Mouse (Mus musculus) hindbrain, embryonic 13.5 days (tissue): ENCODE measurements around the gene Rps27a. TPM values are rescaled to one million over a fixed set of nuclear protein-coding genes. Genes with fewer than 3 reads are reported as not detected.
A peak's percentile ranks its signal among the peaks of the same experiment; 100 is the strongest.

ENCODE experiments used
- ATAC-seq: fragments of 200-750 bp; cut with Nextera tagmentation; 2 replicates; pipeline ENCODE4 v1.8.0; 2017; ENCODE audit warnings: moderate TSS enrichment; ENCODE audit not compliant: low FRiP score
- H3K27ac ChIP-seq: fragments of 300-500 bp; sonication (generic); 2 replicates; pipeline ENCODE4 v1.5.1; 2015; ENCODE audit warnings: inconsistent platforms, mild to moderate bottlenecking, moderate library complexity
- H3K27me3 ChIP-seq: fragments of 300-500 bp; sonication (generic); 2 replicates; pipeline ENCODE4 v1.6.1; 2015; ENCODE audit warnings: mild to moderate bottlenecking, inconsistent platforms
- H3K36me3 ChIP-seq: fragments of 300-500 bp; sonication (generic); 2 replicates; pipeline ENCODE4 v1.6.1; 2015; ENCODE audit warnings: mild to moderate bottlenecking, inconsistent platforms
- H3K4me1 ChIP-seq: fragments of 300-500 bp; sonication (generic); replicated peaks from 2 replicates; pipeline ENCODE4 v1.6.1; 2015; ENCODE audit warnings: inconsistent platforms
- H3K4me2 ChIP-seq: fragments of 300-500 bp; sonication (generic); 2 replicates; pipeline ENCODE4 v1.6.1; 2015; ENCODE audit warnings: inconsistent platforms, mild to moderate bottlenecking, moderate library complexity
- H3K4me3 ChIP-seq: fragments of 300-500 bp; sonication (generic); 2 replicates; pipeline ENCODE4 v1.5.1; 2015; ENCODE audit warnings: mild to moderate bottlenecking, inconsistent platforms
- H3K9ac ChIP-seq: fragments of 300-500 bp; sonication (generic); 2 replicates; pipeline ENCODE4 v1.6.1; 2015; ENCODE audit warnings: mild to moderate bottlenecking, inconsistent platforms
- H3K9me3 ChIP-seq: fragments of 300-500 bp; sonication (generic); 2 replicates; pipeline ENCODE4 v1.6.1; 2016; ENCODE audit warnings: inconsistent platforms
- WGBS: fragments of 180-500 bp; shearing (Covaris S2); methylation state at CpG from one replicate; pipeline ENCODE4 v1.1.7; 2015; 5-methylcytosine and 5-hydroxymethylcytosine counted together
- polyA plus RNA-seq: library from polyadenylated mRNA; unstranded; fragments of >200 nt; fragmentation: Nextera tagmentation; extraction: Ambion mirVana; gene quantifications from 2 replicates; pipeline ENCODE4 v1.2.1, GENCODE M21; 2015

The Rps27a gene
- 682 and 707 TPM in 2 replicates for polyA plus RNA-seq

DNA sequence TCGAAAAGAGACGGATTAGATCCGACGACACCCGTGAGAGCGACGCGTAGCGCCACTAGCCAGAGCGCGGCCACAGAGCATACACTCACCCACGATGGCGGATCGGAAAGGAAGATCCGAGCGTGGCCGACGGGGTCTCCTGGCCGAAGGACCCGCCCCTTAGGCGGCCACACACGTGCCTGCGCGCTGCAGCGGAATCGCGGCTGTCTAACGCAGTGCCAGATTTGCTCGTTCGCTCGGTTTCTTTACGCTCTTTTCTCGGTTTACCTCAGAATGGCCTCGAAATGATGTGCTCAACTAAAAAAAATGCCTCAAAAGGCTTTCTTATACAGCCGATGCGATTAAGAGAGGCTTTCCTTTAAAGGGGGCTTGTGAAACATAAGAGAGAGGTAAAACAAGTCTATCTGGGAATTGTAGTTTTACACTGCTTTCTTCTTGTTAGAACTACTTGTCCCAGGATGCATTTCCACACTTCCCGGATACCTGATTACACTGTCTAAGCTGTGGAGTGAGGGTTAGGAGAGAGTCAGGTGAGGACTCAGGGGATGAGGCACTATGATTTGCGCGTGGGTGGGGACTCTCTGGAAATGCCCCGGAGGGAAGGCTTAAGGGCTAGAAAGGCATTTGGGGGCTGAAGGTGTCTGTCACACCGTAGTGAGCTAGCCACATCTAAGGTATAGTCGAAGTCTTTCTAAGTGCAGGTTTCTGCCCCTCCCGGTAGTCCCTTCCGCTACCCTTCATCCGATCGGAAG lies at the start of gene Rps27a, which contains the start of gene Clhc1:
Gene Rps27a (minus strand): TSS at position 358 of the 752 bp plus-strand sequence.
Gene Clhc1 (plus strand): TSS at position 199 of the 752 bp plus-strand sequence.
- under 1% methylated on average over 46 of the region's 46 CpGs for WGBS
- peak; percentile 98 for ATAC-seq
- Histone ChIP-seq H3K27ac (peak within 1 kb of the TSS; percentile 87), H3K9me3 (no peaks in the 10 kb centered on the region), H3K36me3 (peaks cover 33% of the 10 kb centered on the region), H3K4me3 (peak within 1 kb of the TSS; percentile 78), H3K4me2 (peak within 1 kb of the TSS; percentile 64), H3K27me3 (no peaks in the 10 kb centered on the region), H3K4me1 (peaks cover 13% of the 10 kb centered on the region), H3K9ac (peak within 1 kb of the TSS; percentile 82)

DNA sequence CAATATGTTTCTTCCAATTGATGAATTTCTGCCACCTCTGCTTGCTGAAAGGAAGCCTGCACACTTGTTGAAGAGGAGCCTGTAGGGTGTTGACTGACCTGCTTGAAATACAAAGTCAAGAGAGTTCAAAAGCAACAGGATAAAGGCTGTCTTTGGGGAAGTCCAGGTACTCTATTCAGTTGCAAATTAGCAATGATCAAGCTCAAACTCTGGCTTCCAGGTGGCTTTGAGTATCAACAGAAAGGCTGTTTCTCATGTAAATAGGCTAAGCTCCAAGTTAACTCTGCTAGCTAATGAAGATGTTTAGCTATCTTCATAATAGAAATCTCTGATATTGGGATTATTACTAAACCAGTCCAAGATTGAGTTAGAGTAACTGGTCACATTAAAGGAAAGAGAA lies 49.2 kb upstream of the Rps27a start:
- Histone ChIP-seq H3K9ac (no peak overlapping the region), H3K4me1 (no peaks in the 10 kb centered on the region), H3K27me3 (no peaks in the 10 kb centered on the region), H3K4me3 (no peak overlapping the region), H3K9me3 (no peaks in the 10 kb centered on the region), H3K27ac (no peak overlapping the region), H3K36me3 (no peaks in the 10 kb centered on the region), H3K4me2 (no peak overlapping the region)
- ATAC-seq, result no peak

DNA sequence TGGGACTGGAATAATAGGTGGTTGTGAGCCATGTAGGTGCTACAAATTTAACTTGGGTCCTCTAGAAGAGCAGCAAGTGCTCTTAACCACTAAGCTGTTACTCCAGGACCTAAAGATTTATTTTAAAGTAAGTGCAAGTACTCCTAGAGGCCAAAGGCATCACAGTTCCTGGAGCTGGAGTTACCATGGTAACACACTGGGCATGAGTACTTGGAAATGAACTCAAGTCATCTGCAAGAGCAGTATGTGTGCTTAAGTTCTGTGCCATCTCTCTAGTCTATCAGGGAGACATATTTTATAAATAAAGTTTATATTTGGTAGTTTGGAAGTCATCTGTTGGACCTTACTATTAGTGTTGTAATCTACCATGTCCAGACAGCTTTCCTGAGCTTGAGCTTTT lies 47.3 kb upstream of the Rps27a start:
- no peaks in the 10 kb centered on the region for H3K36me3 ChIP-seq
- no peaks in the 10 kb centered on the region for H3K27me3 ChIP-seq
- no peak overlapping the region for H3K27ac ChIP-seq
- ATAC-seq, result no peak
- no peaks in the 10 kb centered on the region for H3K9me3 ChIP-seq
- no peaks in the 10 kb centered on the region for H3K4me1 ChIP-seq
- no peak overlapping the region for H3K4me3 ChIP-seq
- no peak overlapping the region for H3K9ac ChIP-seq
- H3K4me2 ChIP-seq, result no peak overlapping the region

DNA sequence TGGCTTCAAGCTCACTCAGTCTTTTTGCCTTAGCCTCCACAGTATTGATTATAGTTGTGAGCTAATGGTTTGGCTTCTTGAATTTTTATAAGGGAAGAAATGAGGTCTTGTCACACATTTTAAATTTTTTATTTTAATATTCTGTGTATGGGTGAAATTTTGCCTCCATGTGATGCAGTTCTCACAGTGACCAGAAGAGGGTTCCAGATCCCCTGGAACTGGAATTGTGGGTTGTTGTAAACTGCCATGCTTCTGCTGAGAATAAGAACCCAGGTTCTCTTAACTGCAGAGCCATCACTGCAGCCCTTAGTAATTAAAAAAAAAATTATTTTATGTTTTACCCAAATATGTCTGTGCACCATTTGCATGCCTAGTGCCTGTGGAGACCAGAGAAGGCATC lies 31.7 kb upstream of the Rps27a start:
- no peak overlapping the region for H3K4me3 ChIP-seq
- no peak overlapping the region for H3K4me2 ChIP-seq
- H3K9me3 ChIP-seq, result no peaks in the 10 kb centered on the region; the same call in 1 of the 2 replicates
- no peak overlapping the region for H3K27ac ChIP-seq
- H3K9ac ChIP-seq, result no peak overlapping the region
- H3K27me3 ChIP-seq, result no peaks in the 10 kb centered on the region
- H3K36me3 ChIP-seq, result no peaks in the 10 kb centered on the region
- ATAC-seq, result no peak
- no peaks in the 10 kb centered on the region for H3K4me1 ChIP-seq

DNA sequence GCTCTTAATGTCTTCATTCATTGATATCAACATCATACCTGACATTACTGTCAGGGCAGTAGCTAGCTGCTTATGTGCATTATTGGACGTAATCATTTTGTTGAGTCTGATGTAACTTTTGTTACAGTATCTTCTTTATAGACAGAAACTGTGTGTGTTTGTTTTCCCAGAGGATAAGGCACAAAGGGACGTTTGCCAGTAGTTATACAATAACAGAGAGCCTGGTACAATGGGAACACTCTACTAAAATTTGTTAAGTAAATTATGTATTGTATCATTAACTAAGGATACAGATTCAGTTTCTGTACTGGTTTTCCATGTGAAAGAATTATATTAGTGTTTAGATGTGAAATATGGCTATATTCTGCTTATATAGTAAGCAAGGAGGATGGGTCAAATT lies 24.7 kb upstream of the Rps27a start:
- H3K9me3 ChIP-seq, result no peaks in the 10 kb centered on the region
- ATAC-seq, result no peak
- no peak overlapping the region for H3K27ac ChIP-seq
- H3K4me3 ChIP-seq, result no peak overlapping the region
- no peak overlapping the region for H3K4me2 ChIP-seq
- no peak overlapping the region for H3K9ac ChIP-seq
- no peaks in the 10 kb centered on the region for H3K4me1 ChIP-seq
- H3K27me3 ChIP-seq, result no peaks in the 10 kb centered on the region
- H3K36me3 ChIP-seq, result no peaks in the 10 kb centered on the region
- WGBS, result 80% methylated on average over 2 of the region's 2 CpGs

DNA sequence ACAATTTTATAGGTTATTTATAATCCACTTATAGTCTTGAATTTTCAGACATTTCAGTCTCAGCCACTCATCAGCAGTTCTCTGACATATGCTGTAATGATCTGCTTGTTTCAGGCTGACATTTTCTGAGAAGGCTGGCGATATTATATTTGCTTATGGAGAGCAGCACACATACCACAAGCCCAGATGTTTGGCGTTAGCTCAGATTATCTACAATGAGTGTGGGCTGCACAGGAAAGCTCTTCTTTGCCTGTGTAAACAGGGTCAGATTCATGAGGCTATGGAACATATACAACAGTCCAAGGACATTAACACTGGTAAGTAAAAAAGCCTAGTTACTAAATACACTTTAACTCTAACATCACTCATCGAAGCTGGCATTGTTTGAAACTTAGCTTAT lies 23.6 kb upstream of the Rps27a start:
- Histone ChIP-seq H3K4me3 (no peak overlapping the region), H3K27ac (no peak overlapping the region), H3K4me2 (no peak overlapping the region), H3K36me3 (no peaks in the 10 kb centered on the region), H3K4me1 (no peaks in the 10 kb centered on the region), H3K27me3 (no peaks in the 10 kb centered on the region), H3K9me3 (no peaks in the 10 kb centered on the region), H3K9ac (no peak overlapping the region)
- ATAC-seq, result no peak
- 82% methylated on average over 3 of the region's 3 CpGs for WGBS

DNA sequence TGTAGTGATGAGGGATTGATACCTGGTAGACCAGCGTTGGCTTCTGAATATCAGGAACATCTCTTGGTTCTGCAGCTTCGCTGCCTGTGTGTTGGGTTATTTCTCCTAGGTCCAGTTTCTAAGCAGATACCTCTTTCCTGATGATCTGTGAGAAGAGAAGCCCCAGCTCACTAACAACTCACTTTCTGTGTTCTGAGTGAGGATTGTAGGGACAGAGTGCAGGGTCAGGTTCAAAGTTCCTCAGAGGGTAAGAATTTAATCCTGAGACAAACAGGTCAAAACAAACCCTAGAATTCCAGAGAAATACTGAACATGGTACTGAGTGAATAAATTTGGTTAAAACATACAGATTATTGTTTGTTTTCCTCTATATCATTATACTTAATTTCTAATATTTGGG lies 15.5 kb upstream of the Rps27a start:
- no peaks in the 10 kb centered on the region for H3K27me3 ChIP-seq
- no peaks in the 10 kb centered on the region for H3K36me3 ChIP-seq
- no peak overlapping the region for H3K4me2 ChIP-seq
- no peak overlapping the region for H3K27ac ChIP-seq
- H3K9ac ChIP-seq, result no peak overlapping the region
- no peaks in the 10 kb centered on the region for H3K9me3 ChIP-seq
- no peak overlapping the region for H3K4me3 ChIP-seq
- 88% methylated on average over 2 of the region's 2 CpGs for WGBS
- H3K4me1 ChIP-seq, result no peaks in the 10 kb centered on the region
- ATAC-seq, result no peak

DNA sequence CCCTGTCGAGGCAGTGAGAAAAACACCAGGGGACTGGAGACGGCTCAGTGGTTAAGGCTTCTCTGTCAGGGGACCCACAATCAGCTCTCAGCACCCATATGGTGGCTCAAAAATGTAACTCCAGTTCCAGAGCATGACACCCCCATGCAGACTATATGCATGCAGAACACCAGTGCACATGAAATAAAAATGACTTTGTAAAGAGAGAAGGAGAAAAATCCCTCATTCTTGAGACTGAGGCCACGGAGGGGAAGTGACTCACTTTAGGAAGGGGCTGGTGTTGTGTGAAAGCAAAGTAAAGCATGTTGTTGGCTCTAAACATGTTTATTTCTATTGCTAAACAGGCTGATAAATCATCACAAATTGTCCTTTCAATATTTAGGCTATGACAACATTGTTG lies 13.1 kb upstream of the Rps27a start:
- H3K4me3 ChIP-seq, result no peak overlapping the region
- H3K4me2 ChIP-seq, result no peak overlapping the region
- H3K27ac ChIP-seq, result no peak overlapping the region
- no peaks in the 10 kb centered on the region for H3K27me3 ChIP-seq
- no peak for ATAC-seq
- H3K4me1 ChIP-seq, result no peaks in the 10 kb centered on the region
- no peaks in the 10 kb centered on the region for H3K9me3 ChIP-seq
- no peaks in the 10 kb centered on the region for H3K36me3 ChIP-seq
- 85% methylated on average over 3 of the region's 3 CpGs for WGBS
- H3K9ac ChIP-seq, result no peak overlapping the region

DNA sequence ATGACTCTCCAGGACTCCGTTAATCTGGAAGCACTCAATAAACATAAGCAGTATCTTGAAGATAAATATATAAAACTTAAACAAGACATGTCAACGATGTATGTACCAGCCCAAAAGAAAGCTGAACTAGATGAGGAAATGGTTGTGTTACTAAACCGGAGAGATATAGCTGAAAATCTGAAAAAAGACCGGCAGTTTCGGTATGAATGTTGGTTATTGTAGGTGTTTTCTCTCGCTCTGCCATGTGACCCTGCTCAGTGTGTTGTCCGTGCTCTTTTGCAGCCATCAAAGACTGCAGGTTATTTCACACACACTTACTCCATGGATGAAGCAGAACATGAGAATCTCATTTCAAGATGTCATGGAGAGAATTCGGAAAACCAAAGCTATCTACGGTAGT lies 12.5 kb upstream of the Rps27a start:
- Histone ChIP-seq H3K4me3 (no peak overlapping the region), H3K9me3 (no peaks in the 10 kb centered on the region), H3K27ac (no peak overlapping the region), H3K4me1 (no peaks in the 10 kb centered on the region), H3K9ac (no peak overlapping the region), H3K4me2 (no peak overlapping the region), H3K27me3 (no peaks in the 10 kb centered on the region), H3K36me3 (no peaks in the 10 kb centered on the region)
- WGBS, result 87% methylated on average over 9 of the region's 9 CpGs
- ATAC-seq, result no peak

DNA sequence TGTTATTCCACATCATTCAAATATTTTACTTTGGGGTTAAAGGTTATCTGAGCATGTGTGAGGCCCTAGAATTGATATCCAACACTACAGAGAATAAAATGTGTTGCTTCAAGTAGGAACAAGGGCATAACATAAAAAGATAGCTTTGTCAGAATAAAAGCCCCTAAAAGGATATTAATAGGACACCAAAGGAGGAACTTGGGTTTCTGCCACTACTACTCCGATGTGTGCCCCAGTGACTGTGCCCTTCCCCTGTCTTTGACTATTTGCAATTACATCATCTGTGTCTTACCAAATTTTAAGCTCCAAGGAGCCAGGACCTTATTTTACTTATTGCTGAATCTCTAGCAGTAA lies 1.5 kb upstream of the Rps27a start:
- H3K9me3 ChIP-seq, result no peaks in the 10 kb centered on the region
- H3K9ac ChIP-seq, result no peak overlapping the region
- ATAC-seq, result no peak
- peaks cover 21% of the 10 kb centered on the region for H3K36me3 ChIP-seq
- H3K4me2 ChIP-seq, result no peak overlapping the region
- H3K27ac ChIP-seq, result no peak overlapping the region
- H3K27me3 ChIP-seq, result no peaks in the 10 kb centered on the region
- H3K4me3 ChIP-seq, result no peak overlapping the region
- WGBS, result 100% methylated on average over 1 of the region's 1 CpGs
- peaks cover 13% of the 10 kb centered on the region for H3K4me1 ChIP-seq

DNA sequence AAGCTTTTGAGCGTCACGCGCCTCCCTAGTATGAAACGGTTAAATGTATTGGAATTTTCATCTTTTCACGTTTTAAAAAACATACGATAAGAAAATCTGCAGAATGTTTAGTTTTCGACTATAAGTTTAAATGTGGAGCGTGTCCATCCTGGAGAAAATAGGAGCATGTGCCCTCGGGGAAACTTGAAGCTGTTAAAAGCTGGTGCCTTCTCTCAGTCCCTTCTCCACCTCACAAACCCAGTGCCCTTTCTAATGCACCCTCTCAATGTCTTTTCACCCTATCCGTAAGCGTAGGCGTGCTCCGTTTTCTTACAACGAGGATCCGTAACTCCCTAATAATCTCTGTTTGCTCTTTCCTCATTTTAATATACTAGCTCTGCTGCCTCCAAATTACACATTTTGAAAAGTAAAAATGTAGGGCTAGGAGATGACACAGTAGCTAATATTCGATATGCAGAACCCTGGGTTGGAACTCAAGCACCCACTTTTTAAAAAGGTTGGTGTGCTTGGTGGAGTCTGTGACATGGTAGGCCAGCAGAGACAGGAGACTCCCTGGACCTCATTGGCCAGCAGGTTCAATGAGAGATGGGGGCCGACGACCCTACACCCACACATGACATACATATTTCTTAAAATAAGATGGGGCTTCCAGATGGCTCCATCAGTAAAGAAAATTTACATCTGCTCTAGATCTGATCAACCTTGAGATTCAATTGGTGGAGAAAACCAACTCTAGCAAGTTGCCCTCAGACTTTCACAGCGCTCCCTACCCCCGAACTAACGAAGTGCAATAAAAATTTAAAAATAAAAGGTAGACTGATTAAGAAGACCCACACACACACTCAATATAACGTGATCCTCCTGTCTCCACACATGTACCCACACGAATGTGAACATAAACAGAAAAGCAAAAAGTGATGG lies 855 bp upstream of the Rps27a start:
- ATAC-seq, result peak; percentile 5; the same call in 1 of the 2 replicates
- WGBS, result 26% methylated on average over 23 of the region's 23 CpGs
- H3K27ac ChIP-seq, result peak overlapping the region; percentile 87
- peak overlapping the region; percentile 82 for H3K9ac ChIP-seq
- peak overlapping the region; percentile 78 for H3K4me3 ChIP-seq
- peaks cover 13% of the 10 kb centered on the region for H3K4me1 ChIP-seq
- peaks cover 28% of the 10 kb centered on the region for H3K36me3 ChIP-seq
- no peaks in the 10 kb centered on the region for H3K27me3 ChIP-seq
- peak overlapping the region; percentile 64 for H3K4me2 ChIP-seq
- no peaks in the 10 kb centered on the region for H3K9me3 ChIP-seq

DNA sequence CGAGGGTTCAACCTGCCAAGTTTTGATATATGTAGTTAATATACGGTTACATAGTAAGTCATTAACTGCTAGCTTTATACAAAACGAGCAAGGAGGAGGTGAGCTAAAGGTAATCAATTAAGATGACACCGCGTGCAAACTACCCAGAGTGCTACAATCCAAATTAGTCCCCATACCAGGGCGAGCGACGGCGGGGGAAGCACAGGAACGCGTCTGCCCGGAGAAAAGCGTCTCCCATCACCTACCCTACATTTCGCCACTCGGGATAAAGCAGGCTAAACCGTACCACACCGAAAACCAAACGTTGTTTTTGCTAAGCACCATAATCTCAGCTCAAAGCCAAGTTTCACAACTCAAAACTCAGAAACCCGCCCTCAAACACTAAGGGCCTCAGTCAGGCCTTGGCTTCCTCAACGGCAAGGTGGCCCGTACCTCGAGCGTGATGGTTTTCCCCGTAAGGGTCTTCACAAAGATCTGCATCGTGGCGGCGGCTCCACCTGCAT lies 609 bp downstream of the Rps27a start:
- WGBS, result under 1% methylated on average over 27 of the region's 27 CpGs
- H3K27me3 ChIP-seq, result no peaks in the 10 kb centered on the region
- peak overlapping the region; percentile 59 for H3K4me2 ChIP-seq
- peak overlapping the region; percentile 78 for H3K4me3 ChIP-seq
- H3K27ac ChIP-seq, result peak overlapping the region; percentile 87
- H3K4me1 ChIP-seq, result peaks cover 13% of the 10 kb centered on the region
- H3K36me3 ChIP-seq, result peaks cover 38% of the 10 kb centered on the region
- H3K9me3 ChIP-seq, result no peaks in the 10 kb centered on the region
- peak overlapping the region; percentile 82 for H3K9ac ChIP-seq
- ATAC-seq, result peak; percentile 8
